Mouse (Mus musculus) E14TG2a.4 (cell line): ENCODE measurements around the gene Fntb.

Experiments
- CTCF ChIP-seq: conservative IDR thresholded peaks from 2 replicates; pipeline ENCODE4 v1.5.1; 2014; ENCODE audit warnings: low read length
- NANOG ChIP-seq: IDR thresholded peaks from 2 replicates; pipeline ENCODE4 v1.6.1; 2014; ENCODE audit warnings: borderline replicate concordance, low read length, mixed read lengths
- POU5F1 ChIP-seq: IDR thresholded peaks from 2 replicates; pipeline ENCODE4 v1.6.1; 2014; ENCODE audit warnings: low read length, borderline replicate concordance

- TF ChIP-seq CTCF: no peak
- no peak for TF ChIP-seq NANOG
- TF ChIP-seq POU5F1: no peak
These were observed 79.1 kb downstream of the Fntb start for GRCm38 (mm10) chr12:76844346-76845061.
